Mouse (Mus musculus) kidney, adult 2 months (tissue): ENCODE data around the gene Cpne9.

Experiments used
- CTCF ChIP-seq: fragments of 200-500 bp; conservative IDR thresholded peaks from 2 replicates; pipeline ENCODE4 v1.5.1; 2011; ENCODE audit warnings: low read depth, mild to moderate bottlenecking, control low read depth, low read length, moderate library complexity, mixed read lengths; ENCODE audit not compliant: insufficient read depth, insufficient read length
- POLR2A ChIP-seq: fragments of 200-500 bp; IDR thresholded peaks from one replicate; pipeline ENCODE4 v1.6.1; 2011; ENCODE audit warnings: low read depth, low read length, control low read depth

GRCm38 (mm10) chr6:113286316-113286715 lies 4.2 kb downstream of the Cpne9 start:
- no peak for TF ChIP-seq CTCF
- no peak for TF ChIP-seq POLR2A
